ENCODE assay signal across 9 mouse cellular contexts in the genomic region with DNA sequence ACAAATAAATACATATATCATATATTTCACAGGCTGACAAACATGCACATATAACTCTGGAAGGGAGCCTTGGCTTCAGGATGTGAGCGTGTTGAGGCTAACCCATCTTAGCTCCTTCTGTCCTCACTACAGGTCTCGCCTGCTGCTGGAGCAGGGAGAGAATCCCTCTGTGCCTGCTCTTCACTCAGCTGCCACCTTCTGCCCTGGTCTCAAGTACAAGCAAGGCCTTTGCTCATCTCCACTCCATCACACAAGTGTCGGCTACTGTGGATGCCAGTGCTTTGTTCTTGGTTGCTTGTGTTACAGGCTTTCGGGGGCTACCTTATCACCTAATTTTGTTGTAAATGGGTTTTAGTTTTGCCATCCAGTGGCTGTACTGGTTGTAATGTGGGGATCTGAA.
"Had no signal": no experiment of that assay in that cellular context is flagged by ENCODE, and none has a peak within 500 bp of the region (broad histone marks: within the 10 kb centered on the region; RNA-seq: fewer than 3 reads in every experiment).

No protein-coding gene starts in this region.

- DNase-seq: kidney, postnatal 14 days; lung, adult 18-20 months; midbrain, embryonic 14.5 days; thymus, postnatal 4 days had no signal

- H3K4me3 ChIP-seq: limb, embryonic 13.5 days; myocyte; neural tube, embryonic 12.5 days had no signal

- H3K9me3 ChIP-seq: limb, embryonic 13.5 days; neural tube, embryonic 12.5 days had no signal

- H3K27ac ChIP-seq: limb, embryonic 13.5 days; liver, embryonic 14.5 days; neural tube, embryonic 12.5 days; stomach, postnatal 0 days had no signal

- H3K36me3 ChIP-seq: limb, embryonic 13.5 days; neural tube, embryonic 12.5 days had no signal

- H3K4me1 ChIP-seq: limb, embryonic 13.5 days had no signal
